9 mouse cellular contexts compared by ENCODE assay signal in genomic region chr1:192399667-192400490, GRCm38 (mm10).
"Had no signal": no experiment of that assay in that cellular context is flagged by ENCODE, and none has a peak within 500 bp of the region (broad histone marks: within the 10 kb centered on the region; RNA-seq: fewer than 3 reads in every experiment).

No protein-coding gene starts in this region.

- H3K9me3 ChIP-seq: liver, embryonic 13.5 days; midbrain, embryonic 13.5 days; neural tube, embryonic 13.5 days had no signal

- H3K4me3 ChIP-seq: left cerebral cortex, adult 2 months; liver, embryonic 13.5 days; midbrain, embryonic 13.5 days; neural tube, embryonic 13.5 days had no signal

- ATAC-seq: liver, postnatal 0 days; midbrain, embryonic 13.5 days had no signal

- DNase-seq: kidney, postnatal 25 days; liver; liver, embryonic 13.5 days; liver, postnatal 0 days; retina, postnatal 1 day; thymus, postnatal 4 days had no signal

- H3K4me2 ChIP-seq: liver, embryonic 13.5 days; midbrain, embryonic 13.5 days; neural tube, embryonic 13.5 days had no signal

- H3K27me3 ChIP-seq: midbrain, embryonic 13.5 days; neural tube, embryonic 13.5 days had no signal

- H3K4me1 ChIP-seq: liver, embryonic 13.5 days; midbrain, embryonic 13.5 days had no signal

- H3K27ac ChIP-seq: left cerebral cortex, adult 2 months; liver, embryonic 13.5 days; midbrain, embryonic 13.5 days; neural tube, embryonic 13.5 days had no signal

- H3K36me3 ChIP-seq: liver, embryonic 13.5 days; midbrain, embryonic 13.5 days; neural tube, embryonic 13.5 days had no signal

- H3K9ac ChIP-seq: liver, embryonic 13.5 days; liver, postnatal 0 days; midbrain, embryonic 13.5 days; neural tube, embryonic 13.5 days had no signal
